Mouse (Mus musculus): ENCODE results near the gene St6gal1.

- TF ChIP-seq CTCF (IDR thresholded peaks at IDR 0.05; ENCODE audit: borderline replicate concordance, extremely low read depth, insufficient read depth, insufficient read length) (no peak), POLR2A (IDR thresholded peaks at IDR 0.05; ENCODE audit: borderline replicate concordance, extremely low read depth, insufficient read depth, insufficient read length, poor library complexity, severe bottlenecking) (no peak)
Observed at GRCm38 (mm10) chr16:23181942-23182597, 42.5 kb upstream of the St6gal1 start.

All from brain, embryonic 14.5 days (tissue).